Mouse (Mus musculus) ES-E14 (cell line): ENCODE measurements at regions not wholly inside any gene's neighbourhood (a gene's known extent, or its start where the extent isn't known, plus 50 kb on each side); places are given as distances from the start of the nearest gene placed in this dataset.

Experiments used
- DNase-seq: peaks from one replicate; pipeline ENCODE4 v3.0.0-alpha.2; 2013; ENCODE audit warnings: low read depth, low spot score
- H3K27ac ChIP-seq: 2 replicates; pipeline ENCODE4 v1.5.1; 2012; ENCODE audit warnings: low read depth, mild to moderate bottlenecking, low read length, moderate library complexity, mixed read lengths; ENCODE audit not compliant: poor library complexity, insufficient read depth, severe bottlenecking
- H3K36me3 ChIP-seq: 2 replicates; pipeline ENCODE4 v1.6.1; 2012; ENCODE audit warnings: mild to moderate bottlenecking, low read length, moderate library complexity, mixed read lengths; ENCODE audit not compliant: control insufficient read depth, poor library complexity, insufficient read depth, severe bottlenecking
- H3K4me1 ChIP-seq, 2 experiments: fragments of 150-350 bp in 1 of 2; sonication (generic) in 1 of 2; 2 replicates each; pipeline ENCODE4 v1.6.1; 2012; ENCODE audit warnings: low read length in 2 of 2, mild to moderate bottlenecking in 1 of 2, mixed read lengths in 1 of 2; ENCODE audit not compliant: control insufficient read depth in 2 of 2, insufficient read depth in 2 of 2, poor library complexity in 1 of 2
- H3K4me3 ChIP-seq, 2 experiments: fragments of 150-350 bp in 1 of 2; sonication (generic) in 1 of 2; 2 replicates each; pipeline ENCODE4 v1.5.1; 2012; ENCODE audit warnings: low read length in 2 of 2, low read depth in 1 of 2, mild to moderate bottlenecking in 1 of 2, mixed read lengths in 1 of 2; ENCODE audit not compliant: insufficient read depth in 1 of 2, poor library complexity in 1 of 2, severe bottlenecking in 1 of 2
- H3K9ac ChIP-seq: 2 replicates; pipeline ENCODE4 v1.6.1; 2012; ENCODE audit warnings: low read depth, mild to moderate bottlenecking, low read length, mixed read lengths; ENCODE audit not compliant: poor library complexity, insufficient read depth, severe bottlenecking
- H3K9me3 ChIP-seq: fragments of 150-350 bp; sonication (generic); 2 replicates; pipeline ENCODE4 v1.6.1; 2012; ENCODE audit warnings: low read depth, mild to moderate bottlenecking, low read length; ENCODE audit not compliant: control insufficient read depth, insufficient read depth
- CHD2 ChIP-seq: IDR thresholded peaks from 2 replicates; pipeline ENCODE4 v1.6.1; 2014; ENCODE audit warnings: mild to moderate bottlenecking, low read depth, low read length, inconsistent platforms
- HCFC1 ChIP-seq: IDR thresholded peaks from 2 replicates; pipeline ENCODE4 v1.6.1; 2012; ENCODE audit warnings: low read length, inconsistent platforms, borderline replicate concordance; ENCODE audit not compliant: insufficient read depth
- MAFK ChIP-seq: IDR thresholded peaks from 2 replicates; pipeline ENCODE4 v1.6.1; 2014; ENCODE audit warnings: mild to moderate bottlenecking, low read depth, low read length, inconsistent platforms; ENCODE audit not compliant: insufficient read depth
- ZC3H11A ChIP-seq: IDR thresholded peaks from 2 replicates; pipeline ENCODE4 v1.6.1; 2012; ENCODE audit warnings: low read depth, mild to moderate bottlenecking, inconsistent platforms, low read length, borderline replicate concordance
- ZNF384 ChIP-seq: IDR thresholded peaks from 2 replicates; pipeline ENCODE4 v1.6.1; 2012; ENCODE audit warnings: low read depth, low read length, inconsistent platforms
- in situ Hi-C, 2 experiments: fragments of 600-800 bp; cut with MboI; formaldehyde crosslinking; loops; one replicate each; pipeline ENCODE4 v1.15.1; 2025; ENCODE audit warnings: low sequenced_read_pairs in 2 of 2, inconsistent platforms in 1 of 2; ENCODE audit not compliant: unreplicated experiment in 2 of 2

DNA sequence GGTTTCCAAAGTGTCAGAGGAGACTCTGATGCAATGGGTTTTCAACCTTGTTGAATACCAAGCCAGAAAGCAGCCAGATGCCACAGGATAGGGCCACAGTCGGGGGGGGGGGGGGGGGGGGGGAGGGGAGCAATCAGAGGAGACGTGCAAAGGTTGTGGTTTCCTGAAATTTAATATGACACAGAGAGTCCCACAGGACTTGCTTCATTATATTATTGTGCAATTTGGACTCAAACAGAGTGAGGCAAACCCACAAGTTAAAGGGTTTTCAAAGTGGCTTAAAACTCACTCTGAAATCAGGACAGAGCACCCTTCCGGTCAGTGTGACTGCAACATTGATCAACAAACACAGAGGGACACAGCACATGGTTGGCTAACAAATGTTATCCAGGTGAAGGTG lies 259.4 kb upstream of the Fn1 start:
- Histone ChIP-seq H3K4me3 (no peak overlapping the region), H3K9ac (no peak overlapping the region), H3K4me1 (no peaks in the 10 kb centered on the region), H3K36me3 (no peaks in the 10 kb centered on the region), H3K27ac (no peak overlapping the region), H3K9me3 (no peaks in the 10 kb centered on the region)
- in situ Hi-C loops: no loop called here
- TF ChIP-seq MAFK: no peak
- TF ChIP-seq CHD2: no peak
- TF ChIP-seq HCFC1: no peak
- no peak for TF ChIP-seq ZNF384
- no peak for TF ChIP-seq ZC3H11A
- no peak for DNase-seq

DNA sequence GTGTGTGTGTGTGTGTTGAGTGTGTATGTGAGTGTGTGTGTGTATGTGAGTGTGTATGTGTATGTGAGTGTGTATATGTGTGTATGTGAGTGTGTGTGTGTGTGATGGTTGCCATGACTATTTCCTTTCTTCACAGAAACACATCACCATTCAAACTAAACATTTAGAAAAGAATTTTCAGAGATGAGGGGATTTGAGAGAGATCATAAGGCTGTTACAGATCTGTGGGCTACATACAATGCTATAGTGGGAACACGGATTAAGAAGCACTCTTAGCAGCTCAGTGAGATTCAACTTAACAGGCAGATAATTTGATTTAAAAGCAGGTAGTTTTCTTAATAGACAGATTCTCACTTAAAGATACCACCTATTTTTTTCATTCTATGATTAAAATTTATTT lies 257.1 kb upstream of the Fn1 start:
- H3K27ac ChIP-seq: no peak overlapping the region
- H3K4me3 ChIP-seq: no peak overlapping the region
- no peak overlapping the region for H3K9ac ChIP-seq
- DNase-seq: no peak
- in situ Hi-C loops: no loop called here
- H3K4me1 ChIP-seq: no peaks in the 10 kb centered on the region
- no peak for TF ChIP-seq MAFK
- TF ChIP-seq ZNF384: no peak
- no peak for TF ChIP-seq ZC3H11A
- no peak for TF ChIP-seq CHD2
- no peak for TF ChIP-seq HCFC1
- no peaks in the 10 kb centered on the region for H3K9me3 ChIP-seq
- H3K36me3 ChIP-seq: no peaks in the 10 kb centered on the region

DNA sequence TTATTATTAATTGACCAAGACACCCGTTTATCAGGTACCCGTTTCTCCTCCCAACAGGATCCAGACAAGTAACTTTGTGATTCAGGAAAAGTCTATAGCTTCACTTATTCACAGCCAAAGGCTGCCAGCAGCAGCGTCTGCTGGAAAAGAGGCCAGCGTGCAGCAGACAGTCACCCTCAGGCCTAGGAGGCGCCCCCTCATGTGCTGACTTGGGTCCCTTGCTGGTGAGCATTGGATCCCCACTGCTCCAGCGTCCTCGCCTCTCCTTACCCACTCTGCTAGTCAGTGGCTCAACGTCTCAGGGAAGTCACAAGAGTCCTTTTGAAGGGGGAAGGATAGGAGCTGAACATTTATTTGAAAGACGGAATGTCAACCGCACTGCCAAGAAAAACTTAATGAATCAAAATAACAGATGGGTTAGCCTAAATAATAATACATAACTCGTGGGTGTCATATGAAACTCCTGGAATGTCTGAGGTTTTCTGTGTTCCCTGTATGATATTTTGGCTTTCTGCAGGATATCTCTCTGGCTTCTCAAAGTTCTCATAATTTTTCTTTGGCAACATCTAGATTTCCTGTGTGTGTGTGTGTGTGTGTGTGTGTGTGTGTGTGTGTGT lies 256.6 kb upstream of the Fn1 start:
- TF ChIP-seq ZC3H11A (no peak), CHD2 (no peak), MAFK (no peak), ZNF384 (no peak), HCFC1 (no peak)
- Histone ChIP-seq H3K36me3 (no peaks in the 10 kb centered on the region), H3K9ac (no peak overlapping the region), H3K4me1 (no peaks in the 10 kb centered on the region), H3K27ac (no peak overlapping the region), H3K4me3 (no peak overlapping the region), H3K9me3 (no peaks in the 10 kb centered on the region)
- in situ Hi-C loops: no loop called here
- no peak for DNase-seq

DNA sequence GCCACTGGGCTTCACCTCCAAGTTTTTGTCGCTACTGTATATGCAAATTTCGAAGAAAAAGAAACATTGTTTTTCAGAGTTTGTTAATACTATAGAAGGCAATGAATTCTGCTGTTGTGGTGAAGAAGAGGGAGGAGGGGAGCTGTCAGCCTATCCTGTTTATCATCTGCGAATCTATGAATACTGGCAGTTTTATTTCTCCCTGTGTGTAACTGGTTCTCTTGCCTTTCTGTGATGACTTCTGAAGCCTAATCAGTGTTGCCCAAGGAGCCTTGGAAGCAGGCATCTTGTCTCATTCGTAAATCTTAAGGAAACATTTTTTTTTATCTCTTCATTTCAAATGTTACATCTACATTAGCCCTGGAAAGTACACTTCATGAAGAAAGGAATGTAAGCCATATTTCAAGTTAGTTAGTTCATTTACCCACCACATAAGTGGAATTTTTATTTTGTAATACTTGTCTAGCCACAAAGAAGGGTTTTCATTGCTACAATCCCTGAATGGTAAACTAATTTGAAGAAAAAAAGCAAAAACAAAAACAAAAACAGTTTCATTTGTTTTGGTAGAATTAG lies 251.5 kb upstream of the Fn1 start:
- Histone ChIP-seq H3K9me3 (no peaks in the 10 kb centered on the region), H3K27ac (no peak overlapping the region), H3K36me3 (no peaks in the 10 kb centered on the region), H3K4me1 (no peaks in the 10 kb centered on the region), H3K9ac (no peak overlapping the region), H3K4me3 (no peak overlapping the region)
- TF ChIP-seq CHD2 (no peak), HCFC1 (no peak), MAFK (no peak)
- in situ Hi-C loops: no loop called here
- DNase-seq: no peak

DNA sequence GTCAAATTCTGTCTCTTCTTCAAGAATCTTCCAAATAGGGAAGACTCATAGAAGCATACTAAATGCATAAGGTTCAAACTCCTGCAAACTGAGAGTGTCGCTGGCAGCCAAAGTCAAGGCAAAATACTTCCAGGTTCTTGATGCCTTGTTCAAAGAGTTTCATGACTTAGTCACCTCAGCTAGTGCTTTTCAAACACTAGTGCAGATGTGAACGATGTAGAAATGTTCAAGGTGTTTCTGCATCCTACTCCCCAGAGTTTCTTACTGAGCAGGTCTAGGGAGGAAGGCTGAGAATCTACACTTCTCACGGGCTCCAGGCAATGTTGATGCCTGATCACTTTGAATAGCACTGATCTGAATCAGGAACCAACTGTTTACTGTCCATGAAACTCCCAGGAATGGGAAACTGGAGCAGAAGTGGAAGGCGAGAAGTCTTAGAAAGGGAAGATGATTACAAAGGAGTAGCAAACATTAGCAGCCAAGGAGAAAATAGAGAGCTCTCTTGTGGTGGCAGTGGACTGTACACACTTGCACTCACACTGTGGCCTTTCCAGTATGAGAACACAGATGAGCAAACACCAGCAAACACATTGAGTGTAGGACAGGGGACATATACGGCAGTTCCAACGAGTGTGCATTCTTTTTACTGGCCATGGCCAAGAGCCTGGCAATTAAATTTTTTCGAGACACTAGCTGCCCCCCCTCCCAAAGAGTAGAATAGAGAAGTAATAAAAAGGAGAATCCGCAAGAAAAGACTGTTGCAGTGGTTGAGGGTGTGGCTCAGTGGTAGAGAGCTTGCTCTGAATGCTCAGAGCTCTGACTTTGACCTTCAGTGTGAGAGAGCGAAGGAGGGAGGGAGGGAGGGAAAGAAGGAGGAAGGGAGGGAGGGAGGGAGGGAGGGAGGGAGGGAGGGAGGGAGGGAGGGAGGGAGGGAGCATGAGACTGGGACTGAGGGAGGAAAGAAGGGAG lies 247.4 kb upstream of the Fn1 start:
- H3K36me3 ChIP-seq: no peaks in the 10 kb centered on the region
- TF ChIP-seq HCFC1: no peak
- no peak for TF ChIP-seq MAFK
- no peak for TF ChIP-seq ZC3H11A
- TF ChIP-seq ZNF384: no peak
- no peak for TF ChIP-seq CHD2
- in situ Hi-C loops: no loop called here
- no peak for DNase-seq
- H3K4me3 ChIP-seq: no peak overlapping the region
- H3K4me1 ChIP-seq: no peaks in the 10 kb centered on the region
- H3K9ac ChIP-seq: no peak overlapping the region
- no peaks in the 10 kb centered on the region for H3K9me3 ChIP-seq
- no peak overlapping the region for H3K27ac ChIP-seq
